Mouse (Mus musculus) embryo, embryonic 10.5 days (tissue): ENCODE measurements at regions not wholly inside any gene's neighbourhood (a gene's known extent, or its start where the extent isn't known, plus 50 kb on each side); places are given as distances from the start of the nearest gene placed in this dataset.

Experiments used
- DNase-seq: peaks from one replicate; pipeline ENCODE4 v3.0.0-alpha.2; 2015; ENCODE audit warnings: low spot score

DNA sequence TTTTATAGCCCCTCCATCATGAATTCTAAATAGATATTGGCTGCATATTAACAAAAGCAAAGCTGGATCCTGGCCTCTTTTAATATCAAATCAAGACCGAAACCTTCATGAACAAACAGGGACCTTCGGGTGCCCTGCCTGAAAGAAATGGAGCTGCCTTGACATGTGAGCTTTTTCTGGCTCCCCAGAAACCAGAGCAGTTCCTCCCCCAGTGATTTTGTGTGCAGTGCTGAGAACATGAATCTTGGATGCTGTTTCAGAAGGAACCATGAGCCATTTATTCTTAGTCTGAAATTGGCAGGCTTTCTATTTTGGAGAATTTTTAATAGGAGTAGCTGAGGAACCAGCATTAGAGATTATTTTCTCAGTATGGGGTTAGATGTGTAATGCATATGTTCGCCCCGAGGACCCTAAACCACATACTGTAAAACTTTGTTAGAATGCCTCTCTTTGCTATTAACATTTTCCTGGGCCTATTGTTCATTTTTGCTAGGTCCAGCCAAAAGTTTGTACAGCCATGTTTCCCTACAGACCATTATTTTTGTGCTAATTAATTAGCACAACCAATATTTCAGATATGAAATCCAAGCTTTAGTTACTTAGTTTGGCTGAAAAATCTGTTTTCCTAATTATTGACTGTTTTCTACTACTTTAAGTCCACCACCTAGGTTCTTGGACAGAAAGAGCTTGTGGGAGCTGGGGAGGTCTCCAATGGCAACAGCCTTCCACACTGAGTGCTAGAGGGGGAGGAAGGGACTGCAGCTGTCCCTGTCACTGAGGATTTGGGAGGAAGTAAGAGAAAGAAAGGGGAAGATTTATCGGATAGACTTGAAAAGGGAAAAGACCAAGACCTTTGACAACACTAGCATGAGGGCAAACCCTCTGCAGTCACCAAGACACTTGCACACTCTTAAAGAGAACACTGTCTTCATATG is 613.0 kb downstream of the Nfib start:
- DNase-seq = peak; percentile 12

- DNase-seq = no peak
Observed at GRCm38 (mm10) chr4:82089657-82090056, 615.9 kb downstream of the Nfib start.

DNA sequence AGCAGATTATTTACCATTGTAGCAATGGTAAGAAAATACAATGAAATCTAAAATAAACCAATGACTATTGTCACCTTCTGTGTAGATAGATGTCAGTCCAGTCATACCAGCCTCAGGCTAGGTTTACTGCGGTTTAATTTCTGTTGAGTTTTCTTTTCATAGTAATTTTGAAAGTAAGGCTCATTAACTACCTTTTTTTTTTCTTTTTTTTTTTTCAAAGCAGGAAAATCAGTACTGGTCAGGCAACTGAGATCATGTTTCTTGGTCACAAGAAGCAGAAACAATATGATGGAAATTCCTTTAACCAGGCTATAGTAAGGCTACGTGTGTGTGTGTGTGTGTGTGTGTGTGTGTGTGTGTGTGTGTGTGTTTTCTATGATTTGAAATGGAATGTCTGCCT is 622.0 kb downstream of the Nfib start:
- no peak for DNase-seq

- DNase-seq = no peak
Observed at GRCm38 (mm10) chr4:82068050-82068449, 625.4 kb upstream of the Mpdz start.

DNA sequence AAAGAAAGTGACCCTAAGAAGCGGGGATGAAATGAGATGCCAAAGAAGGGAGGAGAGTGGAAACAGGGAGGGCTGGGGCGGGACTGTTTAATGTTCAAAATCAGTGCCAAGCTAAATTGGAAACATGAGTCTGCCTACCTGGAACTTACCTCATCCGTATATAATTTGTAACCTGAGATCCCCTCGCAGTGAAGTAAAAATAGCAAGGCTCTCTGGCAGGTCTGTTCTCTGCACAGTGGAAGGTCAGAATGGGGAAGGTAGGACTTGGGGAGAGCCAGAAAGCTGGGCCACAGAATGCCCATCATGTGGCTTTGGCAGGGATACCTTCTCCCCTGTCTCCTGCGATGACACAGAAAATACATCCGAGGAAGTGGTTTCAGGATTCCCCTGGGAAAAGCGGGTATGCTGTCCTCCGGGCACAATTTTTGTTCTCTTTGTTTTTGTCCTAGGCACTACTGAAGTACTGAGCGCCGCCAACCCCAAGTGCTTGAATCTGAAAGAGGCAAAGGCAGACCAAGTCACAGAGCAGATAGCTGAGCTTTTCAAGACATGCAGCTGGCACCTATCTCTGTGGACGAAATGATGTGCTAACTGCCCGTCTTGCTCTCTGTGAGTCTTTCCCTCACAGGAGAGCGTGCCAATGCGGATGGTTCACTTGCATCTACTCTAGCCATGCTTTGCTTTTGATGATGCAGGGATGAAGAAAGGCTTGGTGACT is 623.2 kb upstream of the Mpdz start:
- DNase-seq = peak; percentile 26

DNA sequence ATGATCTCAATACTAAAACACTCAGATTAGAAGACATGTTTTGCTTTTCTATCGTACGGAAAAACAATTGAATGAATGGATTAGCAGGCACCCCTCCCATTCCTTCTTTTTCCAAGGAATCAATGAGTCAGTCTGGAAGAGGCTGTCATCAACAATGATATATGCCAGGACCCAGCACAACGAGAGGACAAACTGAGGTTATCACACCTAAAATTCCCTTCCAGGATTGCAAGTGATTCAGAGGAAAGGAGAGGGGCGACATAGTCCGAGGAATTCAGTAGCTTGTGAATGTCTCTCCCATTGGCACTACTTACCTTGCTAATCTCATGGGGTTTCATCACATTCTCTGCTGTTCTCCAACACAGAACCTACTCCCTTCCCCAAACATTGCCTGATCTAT is 620.1 kb upstream of the Mpdz start:
- DNase-seq = no peak

DNA sequence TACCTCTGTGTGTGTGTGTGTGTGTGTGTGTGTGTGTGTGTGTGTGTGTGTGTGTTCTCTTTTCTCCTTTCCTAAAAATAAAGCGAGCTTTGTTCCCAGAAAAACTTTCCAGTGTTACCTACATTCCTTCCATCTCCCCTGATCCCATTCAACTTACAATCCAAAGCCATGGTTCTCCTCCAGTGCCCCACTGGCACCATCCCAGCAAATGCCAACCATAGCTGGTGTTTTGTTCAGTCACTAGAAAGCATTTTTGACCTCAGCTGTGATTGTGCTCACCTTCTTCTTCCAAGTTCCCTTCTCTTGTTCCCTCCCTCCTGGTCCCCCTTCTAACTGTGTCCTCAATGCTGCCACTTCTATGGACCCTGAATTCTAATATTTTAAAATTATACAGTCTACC is 614.1 kb upstream of the Mpdz start:
- no peak for DNase-seq

- no peak for DNase-seq
Observed at GRCm38 (mm10) chr4:82048171-82048570, 605.6 kb upstream of the Mpdz start.

DNA sequence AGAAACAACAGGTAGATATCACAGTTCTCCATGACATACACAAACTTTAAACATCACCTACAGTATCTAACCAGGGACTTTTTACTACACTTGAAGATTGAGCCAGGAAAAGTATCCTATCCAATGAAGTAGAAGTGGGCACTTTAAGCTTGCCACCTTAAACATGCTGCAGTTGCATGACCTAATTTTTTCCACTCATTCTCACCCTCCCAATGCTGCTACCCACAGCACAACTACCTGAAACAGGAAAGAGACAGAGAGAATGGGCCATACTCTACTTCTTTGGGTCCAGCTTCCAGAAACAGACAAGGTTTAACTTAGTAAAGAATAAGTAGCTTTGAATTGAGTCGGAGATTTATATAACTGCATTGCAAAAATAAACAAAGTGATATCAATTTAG is 594.9 kb upstream of the Mpdz start:
- no peak for DNase-seq

GRCm38 (mm10) chr4:82035074-82035703 is 592.6 kb upstream of the Mpdz start:
- peak; percentile 23 for DNase-seq

DNA sequence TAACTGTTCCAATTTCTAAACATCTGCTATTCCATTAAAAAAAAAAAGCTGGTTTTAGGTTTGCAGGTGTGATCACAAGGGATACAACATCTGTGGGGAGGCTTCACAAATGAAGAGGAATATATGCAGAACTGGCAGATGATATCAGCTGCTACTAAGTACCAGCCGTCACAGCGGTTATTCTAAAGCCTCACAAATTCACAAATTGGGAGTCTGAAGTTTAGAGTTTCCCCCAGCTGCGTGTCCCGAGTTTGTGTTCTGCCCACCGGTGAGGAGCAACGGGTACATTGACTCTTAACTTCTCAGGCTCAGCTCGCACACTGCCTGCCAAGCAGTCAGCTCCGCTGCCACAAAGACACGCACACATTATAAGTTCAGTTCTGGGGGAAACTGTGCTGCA is 586.6 kb upstream of the Mpdz start:
- no peak for DNase-seq

DNA sequence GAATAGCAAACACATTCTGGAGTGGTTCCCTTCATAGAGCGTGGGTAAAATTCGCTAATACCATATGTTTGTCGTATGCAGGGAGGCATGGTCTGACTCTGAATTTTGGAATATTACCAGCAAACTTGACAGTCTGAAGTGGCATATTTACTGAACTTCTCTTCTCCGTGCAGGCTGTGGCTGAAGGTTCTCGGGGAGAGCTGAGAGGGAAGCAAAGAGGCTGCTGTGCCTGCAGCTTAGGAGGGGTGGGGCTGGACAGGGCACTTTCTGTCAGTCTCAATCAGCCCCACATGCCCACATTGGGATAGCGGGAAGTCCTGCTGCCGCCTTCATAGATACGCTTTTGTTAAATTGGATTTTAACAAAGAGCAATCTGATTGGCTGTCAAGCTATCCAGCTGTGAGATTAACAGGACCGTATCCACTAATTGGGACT is 584.8 kb upstream of the Mpdz start:
- peak; percentile 49 for DNase-seq

DNA sequence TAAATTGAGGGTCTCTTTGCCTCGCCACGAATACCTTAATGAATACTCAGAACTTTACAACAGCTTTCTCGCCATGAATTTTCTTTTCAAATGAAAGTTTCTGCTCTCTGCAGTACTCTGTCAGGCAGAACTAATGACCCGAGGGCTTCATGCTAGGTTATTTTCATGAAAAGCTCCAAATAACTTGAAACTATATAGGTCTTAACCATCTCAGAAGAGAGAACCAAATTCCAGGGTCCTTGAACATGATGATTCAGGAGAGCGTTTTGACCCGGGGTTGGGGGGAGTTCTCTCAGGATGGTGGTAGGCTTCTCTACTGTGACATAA is 558.8 kb upstream of the Mpdz start:
- no peak for DNase-seq

DNA sequence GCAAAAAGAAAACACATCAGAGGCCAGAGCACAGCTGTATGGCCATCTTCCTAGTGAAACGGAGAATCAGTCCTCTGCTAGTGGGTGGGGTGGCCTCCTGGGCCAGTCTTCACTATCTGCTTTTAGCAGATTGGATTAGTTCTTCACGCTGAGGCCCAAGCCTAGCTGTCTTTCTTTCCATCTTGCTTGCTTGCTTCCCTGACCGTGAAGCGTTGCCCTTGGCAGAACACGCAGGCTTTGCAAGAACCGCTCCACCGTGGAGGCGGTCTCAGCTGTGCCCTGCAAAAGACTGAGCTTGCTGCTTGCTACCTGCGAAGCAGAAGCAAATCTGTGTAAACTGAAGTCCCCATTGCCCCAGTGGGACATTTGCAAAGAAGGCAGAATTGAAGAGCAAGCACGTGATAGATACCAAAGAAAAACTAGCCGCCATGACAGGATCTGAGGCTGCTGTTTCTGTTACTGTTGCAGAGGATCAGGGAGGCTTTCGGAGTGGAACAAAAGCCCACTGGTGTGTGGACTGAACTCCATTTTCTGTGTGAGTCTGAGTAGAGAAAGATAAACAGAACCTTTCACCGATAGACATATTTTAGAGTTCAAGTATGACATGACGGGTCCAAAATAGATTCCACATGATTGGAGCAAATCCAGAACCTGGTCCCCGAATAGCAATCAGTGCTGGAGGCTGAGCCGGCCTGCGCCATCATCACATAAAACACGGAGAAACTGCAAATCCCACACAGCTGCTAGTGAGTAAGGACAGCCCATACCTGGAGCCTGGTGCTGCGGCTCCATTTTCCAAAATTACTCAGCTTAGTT is 558.2 kb upstream of the Mpdz start:
- DNase-seq = no peak

DNA sequence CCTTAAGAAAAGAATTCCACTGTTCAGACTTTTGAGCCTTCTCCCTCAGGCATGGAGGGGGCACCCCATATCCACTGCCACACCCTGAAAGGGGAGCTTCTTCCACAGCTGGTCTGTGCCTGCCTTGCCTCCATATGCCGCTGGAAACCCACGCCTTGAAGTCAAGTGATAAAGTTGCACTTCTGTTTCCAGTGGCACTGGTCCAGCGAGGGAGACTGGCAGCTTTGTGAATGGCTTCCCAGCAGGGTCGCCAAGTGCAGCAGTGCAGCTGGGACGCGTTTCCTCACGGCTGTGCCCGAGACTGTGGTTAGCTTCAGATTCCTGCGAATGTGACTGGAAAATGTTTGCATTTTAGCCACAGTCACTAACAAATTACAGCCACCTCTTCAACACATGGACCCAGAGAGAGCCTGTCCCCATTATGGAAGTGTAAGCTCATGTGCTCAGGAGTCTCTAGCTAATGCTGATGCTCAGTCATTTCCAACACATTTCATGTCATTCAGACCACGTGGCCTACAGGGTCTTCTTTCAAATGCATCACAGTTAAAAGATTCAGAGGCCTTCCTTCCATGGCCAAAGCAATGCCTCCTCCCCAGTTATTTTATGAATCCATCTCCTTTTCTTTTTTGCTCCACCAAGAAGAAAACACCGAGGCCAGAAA is 557.2 kb upstream of the Mpdz start:
- peak; percentile 12 for DNase-seq

GRCm38 (mm10) chr4:81999093-81999492 is 556.5 kb upstream of the Mpdz start:
- DNase-seq = no peak

- no peak for DNase-seq
Observed at GRCm38 (mm10) chr4:81996445-81996844, 553.8 kb upstream of the Mpdz start.

GRCm38 (mm10) chr4:81995243-81995642 is 552.6 kb upstream of the Mpdz start:
- DNase-seq = no peak

GRCm38 (mm10) chr4:81988796-81989195 is 546.2 kb upstream of the Mpdz start:
- no peak for DNase-seq

DNA sequence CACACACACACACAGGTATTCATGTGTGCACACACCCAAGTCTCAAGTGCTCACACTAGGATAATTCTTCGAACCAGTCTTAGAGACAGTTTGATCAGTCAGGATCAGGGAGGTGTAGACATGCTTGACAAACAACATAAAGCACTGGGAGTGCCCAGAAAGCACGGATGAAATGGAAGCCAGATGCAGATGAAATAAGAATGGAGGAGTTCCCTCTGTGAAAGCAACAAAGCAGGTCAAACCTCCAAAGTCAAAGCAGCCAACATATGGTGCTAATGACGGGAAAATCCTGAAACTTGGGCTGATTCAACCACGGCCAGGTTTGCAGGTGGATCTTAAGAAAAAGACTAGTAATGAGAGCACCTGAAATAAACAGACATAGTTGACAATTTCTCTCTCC is 544.0 kb upstream of the Mpdz start:
- no peak for DNase-seq

- no peak for DNase-seq
Observed at GRCm38 (mm10) chr4:81981811-81982210, 539.2 kb upstream of the Mpdz start.

- DNase-seq = no peak
Observed at GRCm38 (mm10) chr4:81970472-81970871, 527.9 kb upstream of the Mpdz start.
